In genomic region chr11:115823774-115824740, GRCm38 (mm10) we compare ENCODE assay signal across 7 mouse cellular contexts. TPM values are rescaled to one million over a fixed set of nuclear protein-coding genes. Genes with fewer than 3 reads are reported as not detected.
DNase-seq lines count a peak whose midpoint lies in the region; ATAC-seq and TF ChIP-seq lines count a peak whose summit lies in the region.

Gene Llgl2 (plus strand): TSS chr11:115824049.

- no peak for TF ChIP-seq CTCF in spleen, adult 2 months (IDR thresholded peaks at IDR 0.05; ENCODE audit: extremely low read depth, insufficient read depth, insufficient read length, insufficient replicate concordance)

- peak within 1 kb of the TSS; percentile 21 for H3K9ac ChIP-seq in limb, embryonic 15.5 days
- peak within 1 kb of the TSS; percentile 56 for H3K9ac ChIP-seq in midbrain, embryonic 16.5 days (ENCODE audit: low read depth, low read length)

- H3K27me3 ChIP-seq in limb, embryonic 15.5 days, result peaks cover 14% of the 10 kb centered on the region
- H3K27me3 ChIP-seq in midbrain, embryonic 16.5 days (ENCODE audit: control insufficient read depth, insufficient read depth, low read depth, low read length), result peaks cover 33% of the 10 kb centered on the region
- no peaks in the 10 kb centered on the region; the same call in 1 of the 2 replicates for H3K27me3 ChIP-seq in spleen, adult 2 months (ENCODE audit: control insufficient read depth, insufficient read depth, low read length)

- peak; percentile 71; the same call in 1 of the 2 replicates for TF ChIP-seq POLR2A in spleen, adult 2 months (IDR thresholded peaks at IDR 0.05; ENCODE audit: low read depth, low read length)

- intact Hi-C loops in gastrocnemius, postnatal 14 days (cut with DNase I; ENCODE audit: low total_unique reads), result no loop called here

- peak within 1 kb of the TSS; percentile 57 for H3K4me3 ChIP-seq in limb, embryonic 15.5 days
- peak within 1 kb of the TSS; percentile 57 for H3K4me3 ChIP-seq in midbrain, embryonic 16.5 days (ENCODE audit: low read depth, low read length)
- peak within 1 kb of the TSS; percentile 80 for H3K4me3 ChIP-seq in spleen, adult 2 months (ENCODE audit: extremely low read depth, insufficient read depth, insufficient read length)

- ATAC-seq in limb, embryonic 15.5 days (ENCODE audit: insufficient number of reproducible peaks, low FRiP score, low TSS enrichment, low read depth), result peak; percentile 84
- peak; percentile 81 for ATAC-seq in midbrain, embryonic 16.5 days

- H3K36me3 ChIP-seq in limb, embryonic 15.5 days, result peaks cover 30% of the 10 kb centered on the region
- peaks cover 17% of the 10 kb centered on the region; the same call in 1 of the 2 replicates for H3K36me3 ChIP-seq in midbrain, embryonic 16.5 days (ENCODE audit: control insufficient read depth, insufficient read depth, low read length)
- no peaks in the 10 kb centered on the region; the same call in 1 of the 2 replicates for H3K36me3 ChIP-seq in spleen, adult 2 months (ENCODE audit: control insufficient read depth, insufficient read depth, low read length)

- WGBS in limb, embryonic 15.5 days, result under 1% methylated on average over 87 of the region's 87 CpGs
- WGBS in midbrain, embryonic 16.5 days, result under 1% methylated on average over 87 of the region's 87 CpGs
- 1% methylated on average over 87 of the region's 87 CpGs for WGBS in spleen, adult 2 months

- peak; percentile 75 for DNase-seq in adipocyte (ENCODE audit: low spot score)
- peak; percentile 78 to 91 for DNase-seq in cerebellum, postnatal 25 days
- DNase-seq in gastrocnemius, postnatal 14 days, result peak; percentile 86
- peak; percentile 94 for DNase-seq in induced T-regulatory cell, adult 2 months (ENCODE audit: low read depth)
- DNase-seq in spleen, adult 2 months (ENCODE audit: low read depth in 1 of 2, low spot score in 2 of 2), result peak; percentile 53 to 87

- peak within 1 kb of the TSS; percentile 22; the same call in 1 of the 2 replicates for H3K27ac ChIP-seq in limb, embryonic 15.5 days
- H3K27ac ChIP-seq in midbrain, embryonic 16.5 days (ENCODE audit: low read length), result no peak within 1 kb of the TSS
- H3K27ac ChIP-seq in spleen, adult 2 months (ENCODE audit: insufficient read depth, low read length), result peak within 1 kb of the TSS; percentile 60

- H3K9me3 ChIP-seq in limb, embryonic 15.5 days, result no peaks in the 10 kb centered on the region
- no peaks in the 10 kb centered on the region for H3K9me3 ChIP-seq in midbrain, embryonic 16.5 days (replicated peaks; ENCODE audit: control insufficient read depth, low read length, poor library complexity, severe bottlenecking)

- H3K4me2 ChIP-seq in limb, embryonic 15.5 days, result peak within 1 kb of the TSS; percentile 90
- peak within 1 kb of the TSS; percentile 93 for H3K4me2 ChIP-seq in midbrain, embryonic 16.5 days (ENCODE audit: low read length)

- peaks cover 15% of the 10 kb centered on the region for H3K4me1 ChIP-seq in limb, embryonic 15.5 days
- H3K4me1 ChIP-seq in midbrain, embryonic 16.5 days (ENCODE audit: control insufficient read depth, insufficient read depth, low read length), result peaks cover 11% of the 10 kb centered on the region; the same call in 1 of the 2 replicates
- H3K4me1 ChIP-seq in spleen, adult 2 months (ENCODE audit: control insufficient read depth, insufficient read depth, insufficient read length), result peaks cover 4% of the 10 kb centered on the region

RNA-seq across cellular contexts. Expression of gene Llgl2, which starts in this region (rescaled TPM):
- total RNA-seq in gastrocnemius, postnatal 14 days (2021), result 10 to 100 TPM; 11.2 to 11.5 TPM
- 22.4 and 23.1 TPM in 2 replicates for polyA plus RNA-seq in limb, embryonic 15.5 days (2015; fragmentation: Nextera tagmentation; extraction: Ambion mirVana)
- 0.82 and 1.0 TPM in 2 replicates for polyA plus RNA-seq in midbrain, embryonic 16.5 days (2015; fragmentation: Nextera tagmentation; extraction: Ambion mirVana)
- 26.1 and 26.7 TPM in 2 replicates for polyA plus RNA-seq in spleen, adult 2 months (2012; rRNA removed)

Comparison
In these comparisons a context has a peak if more than half of its experiments do, and no peak if none do; other contexts are left out.
1. RNA of gene Llgl2 (polyA plus RNA-seq): 26.1 to 26.7 TPM in spleen, adult 2 months and 22.4 to 23.1 TPM in limb, embryonic 15.5 days; 0.82 to 1.0 TPM in midbrain, embryonic 16.5 days; every median in the first group is over 10 times any median in the second.
2. Peak in every context shown above with its lines, with median percentiles within 50 percentile points of each other: DNase-seq and H3K4me3 ChIP-seq.